Mouse (Mus musculus) kidney, embryonic 15.5 days (tissue): ENCODE data around the gene Ano1. TPM values are rescaled to one million over a fixed set of nuclear protein-coding genes. Genes with fewer than 3 reads are reported as not detected.
A peak's percentile ranks its signal among the peaks of the same experiment; 100 is the strongest.

Experiments
- ATAC-seq: fragments of 200-750 bp; cut with Nextera tagmentation; replicated peaks from 2 replicates; pipeline ENCODE4 v1.8.0; 2017; ENCODE audit warnings: moderate TSS enrichment; ENCODE audit not compliant: low FRiP score
- H3K27ac ChIP-seq: fragments of 300-500 bp; sonication (generic); 2 replicates; pipeline ENCODE4 v1.5.1; 2015; ENCODE audit warnings: mild to moderate bottlenecking, inconsistent platforms
- H3K27me3 ChIP-seq: fragments of 300-500 bp; sonication (generic); 2 replicates; pipeline ENCODE4 v1.6.1; 2015; ENCODE audit warnings: inconsistent platforms
- H3K36me3 ChIP-seq: fragments of 300-500 bp; sonication (generic); 2 replicates; pipeline ENCODE4 v1.6.1; 2015; ENCODE audit warnings: inconsistent platforms
- H3K4me1 ChIP-seq: fragments of 300-500 bp; sonication (generic); 2 replicates; pipeline ENCODE4 v1.6.1; 2015; ENCODE audit warnings: inconsistent platforms
- H3K4me2 ChIP-seq: fragments of 300-500 bp; sonication (generic); 2 replicates; pipeline ENCODE4 v1.6.1; 2015; ENCODE audit warnings: moderate library complexity, mild to moderate bottlenecking, inconsistent platforms
- H3K4me3 ChIP-seq: fragments of 300-500 bp; sonication (generic); replicated peaks from 2 replicates; pipeline ENCODE4 v1.5.1; 2015; ENCODE audit warnings: mild to moderate bottlenecking, inconsistent platforms
- H3K9ac ChIP-seq: fragments of 300-500 bp; sonication (generic); 2 replicates; pipeline ENCODE4 v1.6.1; 2015; ENCODE audit warnings: mild to moderate bottlenecking, inconsistent platforms
- H3K9me3 ChIP-seq: fragments of 300-500 bp; sonication (generic); replicated peaks from 2 replicates; pipeline ENCODE4 v1.6.1; 2016; ENCODE audit warnings: inconsistent platforms
- WGBS: fragments of 180-500 bp; shearing (Covaris S2); methylation state at CpG from one replicate; pipeline ENCODE4 v1.1.7; 2015; ENCODE audit warnings: mixed read lengths; 5-methylcytosine and 5-hydroxymethylcytosine counted together
- polyA plus RNA-seq: library from polyadenylated mRNA; unstranded; fragments of >200 nt; fragmentation: Nextera tagmentation; extraction: Ambion mirVana; gene quantifications from 2 replicates; pipeline ENCODE4 v1.2.1, GENCODE M21; 2015

Gene Ano1
- polyA plus RNA-seq, 1 experiment from 2014 or later: 47.8 TPM

GRCm38 (mm10) chr7:144764013-144764412, 12.2 kb upstream of the Ano1 start:
- H3K36me3 ChIP-seq: no peaks in the 10 kb centered on the region
- WGBS: 54% methylated on average over 2 of the region's 2 CpGs
- no peak for ATAC-seq
- H3K4me1 ChIP-seq: peaks cover 31% of the 10 kb centered on the region
- no peaks in the 10 kb centered on the region for H3K9me3 ChIP-seq
- H3K27ac ChIP-seq: peak overlapping the region; percentile 64; the same call in 1 of the 2 replicates
- H3K9ac ChIP-seq: no peak overlapping the region
- H3K4me3 ChIP-seq: no peak overlapping the region
- no peak overlapping the region for H3K4me2 ChIP-seq
- 0 out of 2 replicates have a peak, but pooled peaks cover 7% of the 10 kb centered on the region for H3K27me3 ChIP-seq

DNA sequence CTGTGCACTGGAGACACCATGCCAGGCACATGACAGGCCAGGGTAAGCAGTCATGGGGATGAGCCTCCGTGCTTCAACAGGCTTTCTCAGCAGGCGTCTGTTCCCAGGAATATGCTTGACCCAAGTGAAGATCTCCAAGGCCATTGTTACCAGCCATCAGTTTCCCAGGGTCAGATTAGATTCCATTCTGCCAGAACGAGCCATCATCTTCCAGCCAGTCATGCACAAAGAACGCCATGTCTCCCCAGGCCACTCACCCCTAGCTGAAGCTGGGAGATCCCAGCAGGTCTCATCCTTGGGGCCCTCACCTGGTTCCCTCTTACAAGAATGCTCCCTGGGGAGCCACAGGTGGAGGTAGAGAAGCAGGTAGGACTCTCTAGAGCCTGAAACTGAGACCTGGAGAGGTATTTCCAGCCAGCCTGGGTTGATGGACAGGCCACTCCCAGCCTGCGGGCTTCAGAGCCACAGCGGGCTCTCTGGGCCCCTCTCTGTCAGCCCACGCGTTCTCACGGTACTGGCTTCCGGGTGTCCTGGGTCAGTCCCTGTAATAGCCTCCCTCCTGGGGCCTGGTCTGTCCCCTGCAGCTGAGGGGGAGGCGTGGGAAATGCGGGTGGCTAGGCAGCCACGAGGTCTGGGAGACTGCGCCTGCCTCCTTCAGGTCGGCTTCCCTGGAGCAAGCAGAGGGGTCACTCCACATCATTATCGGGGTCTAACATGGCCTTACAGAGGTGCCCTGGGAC, 10.9 kb upstream of the Ano1 start:
- ATAC-seq: peak; percentile 84
- H3K4me3 ChIP-seq: no peak overlapping the region
- H3K9ac ChIP-seq: no peak overlapping the region
- H3K36me3 ChIP-seq: no peaks in the 10 kb centered on the region
- no peaks in the 10 kb centered on the region for H3K9me3 ChIP-seq
- H3K4me1 ChIP-seq: peaks cover 31% of the 10 kb centered on the region
- H3K27me3 ChIP-seq: 0 out of 2 replicates have a peak, but pooled peaks cover 7% of the 10 kb centered on the region
- 38% methylated on average over 16 of the region's 16 CpGs for WGBS
- no peak overlapping the region for H3K4me2 ChIP-seq
- peak overlapping the region; percentile 64 for H3K27ac ChIP-seq

GRCm38 (mm10) chr7:144760228-144760627, 8.5 kb upstream of the Ano1 start:
- Histone ChIP-seq H3K36me3 (no peaks in the 10 kb centered on the region), H3K9ac (no peak overlapping the region), H3K4me2 (no peak overlapping the region), H3K27me3 (0 out of 2 replicates have a peak, but pooled peaks cover 3% of the 10 kb centered on the region), H3K27ac (0 out of 2 replicates have a peak overlapping the region, but pooled peaks have one; percentile 48), H3K4me1 (peaks cover 39% of the 10 kb centered on the region), H3K4me3 (no peak overlapping the region), H3K9me3 (no peaks in the 10 kb centered on the region)
- ATAC-seq: no peak
- 52% methylated on average over 9 of the region's 9 CpGs for WGBS

DNA sequence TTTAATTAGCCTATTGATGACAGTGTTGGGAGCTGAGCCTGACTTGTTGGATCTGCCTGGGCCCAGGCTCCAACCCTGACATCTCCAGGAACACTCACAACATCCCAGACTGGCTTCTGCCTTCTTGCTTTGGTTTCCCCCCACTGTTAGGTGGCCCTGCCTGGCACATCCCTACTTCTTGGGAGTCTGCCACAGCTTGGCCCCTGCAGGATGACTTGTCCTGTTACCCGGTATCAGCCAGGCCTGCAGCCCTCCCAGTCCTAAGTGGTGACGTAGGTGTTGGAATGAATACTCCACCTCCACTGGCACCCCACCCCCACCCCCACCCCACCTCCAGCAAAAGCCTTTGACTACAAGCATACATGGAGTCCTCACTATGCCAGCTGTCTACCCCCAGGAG, 7.7 kb upstream of the Ano1 start:
- no peak for ATAC-seq
- H3K27me3 ChIP-seq: 0 out of 2 replicates have a peak, but pooled peaks cover 3% of the 10 kb centered on the region
- no peak overlapping the region for H3K4me3 ChIP-seq
- H3K4me1 ChIP-seq: peaks cover 40% of the 10 kb centered on the region
- H3K4me2 ChIP-seq: no peak overlapping the region
- no peak overlapping the region for H3K9ac ChIP-seq
- H3K9me3 ChIP-seq: no peaks in the 10 kb centered on the region
- no peak overlapping the region for H3K27ac ChIP-seq
- H3K36me3 ChIP-seq: no peaks in the 10 kb centered on the region
- 75% methylated on average over 2 of the region's 2 CpGs for WGBS

- Histone ChIP-seq H3K9ac (no peak overlapping the region), H3K27ac (0 out of 2 replicates have a peak overlapping the region, but pooled peaks have one; percentile 18), H3K27me3 (peaks cover 3% of the 10 kb centered on the region; the same call in 1 of the 2 replicates), H3K36me3 (no peaks in the 10 kb centered on the region), H3K4me1 (peaks cover 37% of the 10 kb centered on the region), H3K4me3 (no peak overlapping the region), H3K4me2 (no peak overlapping the region), H3K9me3 (no peaks in the 10 kb centered on the region)
- ATAC-seq: no peak
- WGBS: 67% methylated on average over 11 of the region's 11 CpGs
Measured at GRCm38 (mm10) chr7:144755511-144756378, 4.0 kb upstream of the Ano1 start.

DNA sequence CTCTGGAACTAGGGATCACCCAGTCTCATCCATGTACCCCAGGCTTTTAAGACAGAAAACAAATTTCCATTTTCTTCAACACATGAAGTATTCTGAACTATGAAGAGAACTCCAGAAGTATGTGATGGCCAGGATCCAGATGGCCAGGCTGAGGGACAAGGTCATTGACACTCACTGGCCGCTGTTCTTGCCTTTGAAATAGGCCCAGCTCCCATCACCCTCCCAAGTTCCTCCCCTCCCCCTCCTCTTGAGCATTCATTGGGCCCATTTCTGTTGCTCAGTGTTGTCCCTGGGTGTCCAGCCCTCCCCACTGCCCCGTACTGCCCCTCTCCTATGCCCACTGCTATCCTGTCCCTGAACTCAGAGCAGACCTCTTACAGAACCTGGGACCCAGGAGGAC, 2.9 kb upstream of the Ano1 start:
- 76% methylated on average over 2 of the region's 2 CpGs for WGBS
- H3K4me1 ChIP-seq: peaks cover 30% of the 10 kb centered on the region
- no peak for ATAC-seq
- H3K27ac ChIP-seq: no peak overlapping the region
- H3K9me3 ChIP-seq: no peaks in the 10 kb centered on the region
- peaks cover 3% of the 10 kb centered on the region; the same call in 1 of the 2 replicates for H3K27me3 ChIP-seq
- H3K36me3 ChIP-seq: no peaks in the 10 kb centered on the region
- no peak overlapping the region for H3K9ac ChIP-seq
- H3K4me3 ChIP-seq: no peak overlapping the region
- no peak overlapping the region for H3K4me2 ChIP-seq

- no peaks in the 10 kb centered on the region for H3K36me3 ChIP-seq
- H3K27me3 ChIP-seq: peaks cover 3% of the 10 kb centered on the region; the same call in 1 of the 2 replicates
- 80% methylated on average over 9 of the region's 9 CpGs for WGBS
- no peak overlapping the region for H3K27ac ChIP-seq
- H3K9me3 ChIP-seq: no peaks in the 10 kb centered on the region
- peaks cover 28% of the 10 kb centered on the region for H3K4me1 ChIP-seq
- no peak overlapping the region for H3K9ac ChIP-seq
- ATAC-seq: no peak
- H3K4me2 ChIP-seq: no peak overlapping the region
- H3K4me3 ChIP-seq: no peak overlapping the region
Measured at GRCm38 (mm10) chr7:144753657-144754031, 1.9 kb upstream of the Ano1 start.

DNA sequence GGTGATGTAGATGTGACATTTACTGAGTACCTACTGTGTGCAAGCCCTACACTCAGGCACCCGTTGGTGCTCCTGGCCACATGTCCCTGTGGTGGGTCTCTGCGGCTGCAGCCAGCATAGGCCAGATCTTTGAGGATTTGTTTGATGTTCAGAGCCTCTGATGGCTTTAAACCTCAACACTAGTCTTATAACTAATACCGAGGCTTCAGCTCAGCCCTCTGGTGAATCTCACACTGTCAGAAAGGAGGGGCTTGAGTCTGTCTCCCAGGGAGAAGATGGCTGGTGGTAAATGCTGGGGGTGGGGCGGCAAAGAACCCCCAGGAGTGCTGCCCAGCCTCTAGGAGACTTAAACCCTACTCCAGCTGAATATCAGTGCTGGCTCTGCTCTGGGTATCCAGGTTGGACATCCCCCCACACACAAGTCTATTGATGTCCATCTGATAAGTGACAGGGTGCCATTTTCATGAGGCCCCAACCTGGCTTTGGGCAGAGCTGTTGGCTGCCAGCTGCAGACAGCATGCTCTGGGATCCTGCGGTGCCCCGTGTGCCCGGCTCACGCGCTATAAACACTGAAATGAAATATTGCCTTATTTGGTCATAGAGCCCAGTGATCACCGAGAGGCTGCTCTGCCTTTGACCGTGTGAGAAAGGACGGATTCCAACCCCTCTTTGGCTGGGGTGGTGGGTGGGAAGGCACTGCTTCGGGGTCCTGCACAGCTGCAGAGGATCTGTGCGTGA, 1.3 kb upstream of the Ano1 start:
- peaks cover 28% of the 10 kb centered on the region for H3K4me1 ChIP-seq
- ATAC-seq: no peak
- H3K4me2 ChIP-seq: no peak overlapping the region
- peaks cover 3% of the 10 kb centered on the region; the same call in 1 of the 2 replicates for H3K27me3 ChIP-seq
- H3K27ac ChIP-seq: no peak overlapping the region
- no peaks in the 10 kb centered on the region for H3K9me3 ChIP-seq
- no peak overlapping the region for H3K4me3 ChIP-seq
- 64% methylated on average over 14 of the region's 14 CpGs for WGBS
- no peaks in the 10 kb centered on the region for H3K36me3 ChIP-seq
- H3K9ac ChIP-seq: no peak overlapping the region

- ATAC-seq: no peak
- no peak overlapping the region for H3K4me2 ChIP-seq
- H3K27ac ChIP-seq: no peak overlapping the region
- WGBS: 34% methylated on average over 2 of the region's 2 CpGs
- H3K9ac ChIP-seq: no peak overlapping the region
- no peaks in the 10 kb centered on the region for H3K36me3 ChIP-seq
- H3K9me3 ChIP-seq: no peaks in the 10 kb centered on the region
- H3K4me3 ChIP-seq: no peak overlapping the region
- H3K4me1 ChIP-seq: peaks cover 10% of the 10 kb centered on the region; the same call in 1 of the 2 replicates
- peaks cover 3% of the 10 kb centered on the region; the same call in 1 of the 2 replicates for H3K27me3 ChIP-seq
Measured at GRCm38 (mm10) chr7:144747756-144748155, 4.0 kb downstream of the Ano1 start.

GRCm38 (mm10) chr7:144746466-144746865, 5.3 kb downstream of the Ano1 start:
- Histone ChIP-seq H3K9ac (no peak overlapping the region), H3K27me3 (peaks cover 3% of the 10 kb centered on the region; the same call in 1 of the 2 replicates), H3K9me3 (no peaks in the 10 kb centered on the region), H3K4me3 (no peak overlapping the region), H3K36me3 (no peaks in the 10 kb centered on the region), H3K4me2 (no peak overlapping the region), H3K4me1 (0 out of 2 replicates have a peak, but pooled peaks cover 3% of the 10 kb centered on the region), H3K27ac (no peak overlapping the region)
- no peak for ATAC-seq
- WGBS: 79% methylated on average over 4 of the region's 4 CpGs

DNA sequence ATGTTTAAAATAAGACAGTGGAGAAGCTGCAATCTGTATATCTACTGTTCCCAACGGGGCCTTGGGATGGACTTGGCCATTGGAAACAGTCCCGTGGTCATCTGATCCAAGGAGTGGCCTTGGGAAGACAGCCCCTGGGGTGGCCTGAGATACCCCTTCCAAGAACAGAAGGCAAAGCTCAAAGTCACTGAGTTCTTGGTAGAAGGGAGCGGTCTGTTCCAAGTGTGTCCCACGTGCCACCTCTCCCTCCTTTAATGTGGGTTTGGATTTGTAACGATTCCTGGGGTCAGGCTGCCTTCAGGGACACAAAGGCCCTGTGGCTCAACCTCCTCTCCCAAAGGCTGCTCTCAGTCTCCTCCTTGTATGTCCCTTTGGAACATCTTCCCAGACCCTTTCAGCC, 7.9 kb downstream of the Ano1 start:
- WGBS: 74% methylated on average over 5 of the region's 5 CpGs
- Histone ChIP-seq H3K27ac (no peak overlapping the region), H3K9me3 (no peaks in the 10 kb centered on the region), H3K4me3 (no peak overlapping the region), H3K27me3 (peaks cover 8% of the 10 kb centered on the region; the same call in 1 of the 2 replicates), H3K36me3 (no peaks in the 10 kb centered on the region), H3K9ac (no peak overlapping the region), H3K4me2 (no peak overlapping the region), H3K4me1 (peaks cover 24% of the 10 kb centered on the region)
- no peak for ATAC-seq
